Mouse (Mus musculus): ENCODE measurements at regions not wholly inside any gene's neighbourhood (a gene's known extent, or its start where the extent isn't known, plus 50 kb on each side); places are given as distances from the start of the nearest gene placed in this dataset.
"Not testable (repeated sequence)": the region's sequence is repeated elsewhere in the genome, so short reads cannot be mapped to it uniquely, and the experiment has no call there.

DNA sequence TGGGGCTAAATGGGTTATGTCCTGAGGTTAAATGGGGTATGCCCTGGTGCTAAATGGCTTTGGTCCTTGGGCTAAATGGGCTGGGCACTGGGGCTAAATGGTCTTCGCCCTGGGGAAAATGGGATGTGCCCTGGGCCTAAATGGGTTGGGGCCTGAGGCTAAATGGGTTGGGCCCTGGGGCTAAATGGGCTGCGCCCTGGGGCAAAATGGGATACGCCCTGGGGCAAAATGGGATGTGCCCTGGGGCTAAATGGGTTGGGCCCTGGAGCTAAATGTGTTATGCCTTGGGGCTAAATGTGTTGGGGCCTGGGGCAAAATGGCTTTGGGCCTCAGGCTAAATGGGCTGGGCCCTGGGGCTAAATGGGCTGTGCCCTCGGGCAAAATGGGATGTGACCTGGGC, 265.6 kb downstream of the Samd9l start:
- not testable (repeated sequence) for H3K4me3 ChIP-seq (replicated peaks); H3K36me3 ChIP-seq (ENCODE audit: control insufficient read depth); H3K27me3 ChIP-seq (ENCODE audit: control insufficient read depth); H3K4me1 ChIP-seq (ENCODE audit: control insufficient read depth)
- H3K9me3 ChIP-seq (ENCODE audit: control insufficient read depth, low read length): peaks cover 34% of the 10 kb centered on the region

DNA sequence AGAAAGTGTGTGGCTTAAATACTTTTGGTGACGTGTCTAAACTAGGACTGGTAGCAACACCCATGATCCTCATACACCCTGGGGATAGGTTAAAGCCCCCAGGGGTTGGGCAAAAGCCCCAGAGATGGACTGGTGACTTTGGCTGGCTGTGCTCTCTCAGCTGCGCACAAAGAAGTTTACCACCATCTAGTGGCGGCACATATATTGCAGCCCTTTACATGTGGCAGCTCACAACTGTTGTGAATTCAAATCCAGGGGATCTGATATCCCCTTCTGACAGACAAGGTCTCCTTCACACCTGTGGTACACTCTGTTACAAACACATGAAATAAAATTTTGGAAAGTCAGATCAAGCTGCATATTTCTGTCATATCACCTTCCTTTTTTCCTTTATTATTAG, 283.1 kb downstream of the Samd9l start:
- not testable (repeated sequence) for H3K27me3 ChIP-seq (ENCODE audit: control insufficient read depth); H3K4me3 ChIP-seq (replicated peaks); H3K4me1 ChIP-seq (ENCODE audit: control insufficient read depth); H3K36me3 ChIP-seq (ENCODE audit: control insufficient read depth); H3K9me3 ChIP-seq (ENCODE audit: control insufficient read depth, low read length)
